Mouse (Mus musculus): ENCODE data around the gene Card14.

The Card14 gene

GRCm38 (mm10) chr11:119394210-119394609 lies 86.6 kb downstream of the Card14 start:
- DNase-seq (ENCODE audit: low read depth, low spot score), result no peak
